Mouse (Mus musculus) brain, embryonic 14.5 days (tissue): ENCODE measurements around the gene Sprr2a2.
"Not testable (repeated sequence)": the region's sequence is repeated elsewhere in the genome, so short reads cannot be mapped to it uniquely, and the experiment has no call there.

ENCODE experiments used
- CTCF ChIP-seq: fragments of 200-500 bp; IDR thresholded peaks from 2 replicates; pipeline ENCODE4 v1.5.1; 2012; ENCODE audit warnings: inconsistent platforms, mild to moderate bottlenecking, moderate library complexity, borderline replicate concordance; ENCODE audit not compliant: insufficient read depth, insufficient read length; ENCODE audit errors: extremely low read depth
- POLR2A ChIP-seq: fragments of 200-500 bp; IDR thresholded peaks from 2 replicates; pipeline ENCODE4 v1.6.1; 2012; ENCODE audit warnings: mild to moderate bottlenecking, inconsistent platforms, borderline replicate concordance; ENCODE audit not compliant: poor library complexity, insufficient read depth, insufficient read length, severe bottlenecking; ENCODE audit errors: extremely low read depth

DNA sequence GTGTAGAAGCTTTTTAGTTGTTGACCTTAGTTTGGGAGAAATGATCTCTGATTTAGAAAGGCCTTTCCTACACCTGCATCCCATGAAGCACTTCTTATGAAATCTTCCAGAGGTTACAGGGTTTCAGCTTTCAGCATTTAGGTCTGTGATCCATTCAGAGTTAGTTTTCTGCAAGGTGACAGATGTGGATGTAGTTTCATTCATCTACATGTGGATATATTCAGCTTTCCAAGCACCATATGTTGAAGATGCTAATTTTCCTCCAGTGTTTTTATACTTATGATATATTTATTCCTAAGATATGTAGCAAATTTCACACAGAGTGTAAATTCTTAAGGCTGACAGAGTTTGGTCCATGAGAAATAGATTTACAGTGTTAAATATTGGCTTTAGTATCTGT, 57.8 kb downstream of the Sprr2a2 start:
- not testable (repeated sequence) for TF ChIP-seq POLR2A, CTCF
